Mouse (Mus musculus) forelimb bud, embryonic 11.5 days (tissue): ENCODE measurements at regions not wholly inside any gene's neighbourhood (a gene's known extent, or its start where the extent isn't known, plus 50 kb on each side); places are given as distances from the start of the nearest gene placed in this dataset.

Experiments used
- DNase-seq: peaks from one replicate; pipeline ENCODE4 v3.0.0-alpha.2; 2012; ENCODE audit warnings: low read depth, low spot score

DNA sequence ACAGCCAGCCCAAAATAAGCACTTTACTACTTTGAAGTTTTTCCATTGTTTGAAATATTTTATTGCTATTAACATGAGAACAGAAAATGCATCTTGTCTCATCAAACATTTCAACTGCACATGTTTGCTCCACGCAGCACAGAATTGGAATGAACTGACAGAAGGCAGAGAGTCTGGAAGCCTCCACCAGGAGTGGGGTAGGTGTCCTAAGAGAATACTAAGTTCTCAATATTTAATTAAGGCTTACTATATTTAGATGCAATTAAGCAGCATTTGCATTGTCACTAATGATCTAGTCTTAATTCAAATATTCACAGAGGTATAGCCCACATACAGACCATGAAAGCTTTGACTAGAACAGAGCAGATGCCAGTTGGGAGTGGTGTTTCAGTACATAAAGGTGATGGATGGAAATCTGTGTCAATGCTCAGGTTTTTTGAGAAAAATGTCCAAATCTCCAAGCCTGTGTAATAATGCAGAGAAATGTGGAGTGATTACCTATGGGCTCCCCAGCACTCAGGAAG is 491.2 kb downstream of the Tm4sf1 start:
- no peak for DNase-seq

DNA sequence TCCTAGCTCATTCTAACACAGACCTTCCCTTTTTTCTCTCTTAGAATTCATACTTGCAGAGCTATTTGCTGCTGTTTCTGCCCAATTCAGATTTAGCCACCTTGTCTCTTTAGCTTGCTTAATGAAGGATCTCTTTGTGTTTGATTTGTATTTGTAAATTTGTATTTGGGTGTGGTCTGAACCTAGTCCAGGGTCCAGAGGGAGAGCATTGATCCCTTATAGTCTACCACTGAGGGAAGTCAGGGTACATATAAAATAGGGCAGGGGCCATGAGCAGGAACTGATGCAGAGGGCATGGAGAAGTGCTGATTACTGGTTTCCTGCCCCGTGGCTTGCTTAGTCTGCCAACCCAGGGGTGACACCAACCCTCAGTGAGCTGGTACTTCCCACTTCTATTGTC is 508.7 kb downstream of the Tm4sf1 start:
- no peak for DNase-seq

DNA sequence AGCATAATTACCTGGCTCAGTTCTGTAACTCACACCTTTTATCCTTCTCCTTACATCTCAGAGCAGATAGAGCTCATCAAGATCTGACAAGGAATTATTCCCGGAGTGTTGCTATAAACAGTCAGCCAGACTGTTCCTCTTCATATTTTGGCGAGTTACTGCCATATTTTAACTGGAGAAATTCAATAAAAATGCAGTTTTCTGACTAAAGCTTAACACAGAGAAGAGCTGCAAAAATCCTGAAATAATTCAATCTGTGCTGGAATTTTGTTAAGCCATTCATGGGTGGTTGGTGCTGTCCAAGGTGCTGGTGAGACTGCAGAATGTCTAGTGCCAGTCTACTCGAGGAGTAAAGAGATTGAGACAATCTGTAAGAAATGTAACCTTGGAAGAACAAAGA is 512.6 kb downstream of the Tm4sf1 start:
- DNase-seq: peak; percentile 68

DNA sequence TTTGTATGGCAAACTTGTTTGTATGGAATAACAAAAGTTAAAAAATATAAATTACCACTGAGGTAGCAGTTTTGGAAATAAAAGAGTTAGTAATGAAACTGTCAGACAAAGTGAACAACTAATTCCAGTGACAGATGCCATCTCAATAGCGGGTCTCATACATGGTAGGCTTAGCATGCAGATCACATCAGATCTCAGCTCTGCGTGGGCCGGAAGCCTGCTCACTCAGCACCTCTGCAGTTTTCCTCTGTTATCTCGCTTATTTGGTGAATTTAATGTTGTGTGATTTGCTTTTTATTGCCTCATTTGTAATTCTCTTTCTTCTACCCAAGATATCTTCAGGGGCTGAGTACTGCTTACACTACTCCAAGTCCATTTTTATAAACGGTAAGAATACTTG is 527.9 kb downstream of the Tm4sf1 start:
- no peak for DNase-seq

DNA sequence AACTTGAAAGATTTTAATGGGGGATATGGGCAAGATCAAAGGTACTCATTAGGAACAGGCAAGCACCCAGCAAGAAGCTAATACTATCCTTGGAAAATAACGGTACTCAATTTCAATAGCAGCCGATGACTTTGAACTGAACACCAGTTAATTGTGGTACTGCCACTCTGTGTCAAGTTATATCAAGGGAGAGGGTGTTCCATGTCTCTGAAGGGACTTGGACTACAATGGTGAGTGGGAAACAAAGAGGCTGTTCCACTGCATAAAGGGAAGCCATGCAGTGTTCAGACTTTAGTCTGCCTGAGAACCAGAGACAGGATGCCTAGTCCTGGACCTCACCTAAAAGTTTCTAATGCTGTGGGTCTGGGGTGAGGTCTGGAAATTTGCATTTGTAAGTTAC is 531.6 kb downstream of the Tm4sf1 start:
- peak; percentile 6 for DNase-seq

DNA sequence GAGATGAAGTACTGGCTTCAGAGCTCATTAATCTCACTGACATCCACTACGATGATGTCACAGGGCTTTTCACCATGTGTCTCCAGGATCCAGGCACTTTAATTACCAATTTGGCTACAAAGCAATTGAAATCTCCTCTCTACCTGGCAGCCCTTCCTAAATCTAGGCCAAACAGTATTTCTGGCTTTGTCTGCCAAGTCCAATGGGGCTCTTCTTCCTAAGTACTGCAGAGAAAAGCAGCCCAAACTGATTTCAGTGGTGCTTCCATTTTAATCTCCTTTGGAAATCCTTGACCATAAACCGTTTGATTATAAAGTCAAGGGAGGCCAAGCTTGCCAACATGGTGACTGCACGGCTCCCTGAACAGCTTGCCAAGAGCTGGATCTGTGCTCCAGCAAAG is 534.7 kb downstream of the Tm4sf1 start:
- DNase-seq: no peak

DNA sequence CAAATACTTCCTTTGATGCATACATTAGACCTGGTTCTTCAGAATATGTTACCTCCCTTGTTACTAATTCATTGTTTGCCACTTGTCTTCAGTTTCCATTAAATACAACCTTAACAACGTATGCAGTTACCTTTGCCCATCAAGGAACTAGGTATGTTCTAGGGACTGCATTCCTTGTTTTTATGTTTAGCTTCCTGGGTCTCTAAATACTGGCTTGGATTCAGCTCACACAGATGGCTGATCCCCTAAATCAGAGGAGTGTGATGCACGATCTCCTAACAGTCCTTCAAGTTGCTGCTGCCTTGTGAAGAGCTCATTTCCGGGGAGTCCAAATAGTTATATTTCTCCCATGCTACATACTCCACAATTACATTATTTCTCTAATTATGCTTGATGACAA is 537.5 kb downstream of the Tm4sf1 start:
- no peak for DNase-seq

DNA sequence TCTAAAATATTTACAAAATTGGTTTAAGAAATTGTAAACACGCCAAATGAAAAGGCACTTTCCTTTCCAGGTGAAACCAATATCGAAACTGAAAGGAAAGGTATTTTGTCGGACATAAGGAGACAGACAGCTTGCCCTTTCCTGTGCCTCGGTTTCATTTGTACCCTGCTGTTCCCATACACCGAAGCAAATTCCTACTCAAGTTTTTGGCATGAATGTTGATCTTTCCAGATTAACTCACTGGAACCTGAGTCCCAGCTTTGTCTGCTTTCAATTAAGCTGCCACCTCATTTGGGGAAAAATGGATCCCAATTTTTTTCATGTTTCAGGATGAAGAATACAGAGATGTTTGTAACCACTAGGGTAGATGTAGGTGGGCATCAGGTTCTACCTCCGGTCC is 537.9 kb downstream of the Tm4sf1 start:
- no peak for DNase-seq

DNA sequence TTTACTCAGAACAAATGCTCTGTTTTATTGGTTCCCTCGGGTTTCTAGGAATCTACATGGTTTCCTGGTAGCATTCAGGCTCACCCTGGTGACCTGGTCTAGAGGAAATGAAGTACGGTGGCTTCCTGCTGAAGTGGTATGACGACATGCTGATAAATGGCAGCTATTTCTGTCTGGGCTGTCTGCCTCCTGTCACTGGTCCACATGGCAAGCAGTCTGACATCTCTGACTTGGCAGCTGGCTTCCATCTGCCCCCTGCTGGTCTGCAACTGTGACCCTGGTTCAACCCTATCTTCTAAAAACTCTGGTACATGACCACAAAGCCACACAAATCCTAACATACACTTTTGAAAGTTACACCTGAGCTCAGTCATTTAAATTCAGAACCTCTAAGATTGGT is 548.1 kb downstream of the Tm4sf1 start:
- peak; percentile 65 for DNase-seq

DNA sequence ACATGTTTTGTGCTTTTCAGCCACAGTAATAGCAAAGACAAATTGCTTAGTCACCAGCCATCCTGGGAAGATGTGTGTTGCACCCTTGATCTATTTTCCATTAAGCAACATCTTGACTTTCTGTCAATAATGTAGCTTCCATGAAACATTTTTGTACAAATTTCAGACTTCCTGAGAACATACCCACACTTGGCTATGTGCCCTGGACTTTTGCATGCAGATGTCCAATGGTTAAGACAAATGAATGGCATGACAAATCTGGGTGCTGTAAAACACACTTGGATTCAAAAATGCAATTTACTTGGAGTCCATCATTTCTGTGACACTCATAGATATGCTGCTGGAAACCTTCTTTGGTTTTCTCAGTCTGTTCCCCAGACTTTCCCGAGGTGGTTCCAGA is 549.9 kb downstream of the Tm4sf1 start:
- DNase-seq: no peak

DNA sequence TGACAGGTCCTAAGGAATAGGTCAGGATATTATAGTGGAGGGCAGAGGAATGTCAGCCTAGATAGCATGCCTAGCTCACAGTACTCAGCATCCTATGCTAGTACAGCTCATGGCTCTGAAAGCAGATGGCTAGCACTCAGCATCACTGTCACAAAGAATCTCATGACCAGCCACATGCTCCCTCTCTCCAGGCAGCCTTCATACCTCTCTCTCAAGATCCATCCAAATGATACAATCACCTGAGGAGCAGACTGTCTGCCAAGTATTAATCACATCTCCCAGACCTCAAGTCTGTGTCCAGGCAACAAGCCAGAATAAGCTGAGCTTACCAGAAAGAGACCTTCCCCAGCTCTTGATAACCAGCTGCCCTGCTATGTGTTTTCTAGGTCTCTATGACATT is 557.4 kb upstream of the Nbea start:
- DNase-seq: no peak

DNA sequence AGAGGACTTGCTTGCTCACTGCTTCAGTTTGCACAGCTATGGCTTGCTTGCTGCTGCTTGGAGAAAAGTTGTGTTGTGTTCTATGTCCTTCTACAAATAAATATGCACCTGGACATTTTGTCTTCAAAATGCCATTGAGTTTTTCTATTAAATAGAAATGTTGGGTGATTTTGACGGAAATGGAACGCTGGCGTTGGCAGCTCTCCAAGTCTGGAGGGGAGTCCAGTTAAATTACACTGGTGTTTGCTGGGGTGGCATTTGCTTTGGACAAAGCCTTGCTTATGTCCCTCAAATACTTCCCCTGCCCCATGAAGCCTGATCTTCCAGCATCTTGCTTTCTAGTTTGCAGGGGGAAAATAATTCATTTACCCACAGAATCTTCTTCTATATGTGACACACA is 556.0 kb upstream of the Nbea start:
- DNase-seq: no peak

DNA sequence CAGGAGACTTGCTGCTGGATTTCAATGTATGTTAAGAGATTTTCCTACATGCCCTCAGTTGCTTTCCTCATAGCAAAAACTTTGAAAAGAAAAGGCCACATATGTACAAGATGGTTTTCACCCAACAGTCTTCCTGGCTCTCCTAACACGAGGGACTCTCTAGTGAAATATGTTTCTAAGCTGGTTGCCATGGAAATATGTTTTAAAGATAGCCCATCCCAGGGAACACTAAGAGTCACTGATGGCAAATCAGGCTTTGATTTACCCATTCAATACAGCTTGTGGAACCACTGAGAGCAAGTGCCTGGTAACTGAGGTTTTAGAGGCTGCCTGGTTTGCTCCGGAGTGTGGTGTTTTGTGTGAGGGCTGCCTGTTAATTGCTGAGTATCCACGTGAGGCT is 547.3 kb upstream of the Nbea start:
- DNase-seq: no peak

DNA sequence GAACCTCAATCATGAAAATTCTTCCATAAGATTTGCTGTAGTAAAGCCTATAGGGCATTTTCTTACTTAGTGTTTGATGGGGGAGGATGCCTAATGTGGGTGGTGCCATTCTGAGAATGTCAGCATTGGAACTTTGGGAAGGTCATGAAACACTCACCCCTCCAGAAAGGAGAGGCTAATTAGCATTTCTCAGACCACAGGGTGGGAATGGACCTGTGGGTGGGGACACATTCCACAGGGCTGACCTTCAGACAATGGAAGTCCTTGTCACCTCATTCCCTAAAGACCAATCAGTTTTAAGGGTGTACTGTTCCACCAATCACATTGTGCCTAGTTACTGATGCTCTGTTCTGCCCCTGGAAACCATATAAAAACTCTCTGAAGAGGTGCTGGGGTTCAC is 541.5 kb upstream of the Nbea start:
- no peak for DNase-seq

DNA sequence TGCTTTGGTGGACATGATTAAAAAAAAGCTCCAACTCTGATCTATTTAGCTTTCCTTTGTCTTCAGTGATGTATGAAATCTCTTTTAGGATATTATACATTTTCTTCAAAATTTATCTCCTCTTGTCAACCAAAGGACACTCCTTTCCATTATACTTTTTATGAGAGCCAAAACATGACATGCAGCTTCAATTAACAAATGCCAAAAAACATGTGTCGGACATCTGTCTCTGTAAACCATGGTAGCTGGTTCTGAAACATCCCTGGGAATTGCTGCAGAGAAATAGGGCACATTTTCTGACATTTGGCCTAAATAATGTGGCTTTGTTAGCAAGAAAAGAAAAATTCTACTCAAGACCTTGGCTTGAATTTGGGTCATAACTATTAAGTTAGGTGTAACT is 524.8 kb upstream of the Nbea start:
- DNase-seq: peak; percentile 36

DNA sequence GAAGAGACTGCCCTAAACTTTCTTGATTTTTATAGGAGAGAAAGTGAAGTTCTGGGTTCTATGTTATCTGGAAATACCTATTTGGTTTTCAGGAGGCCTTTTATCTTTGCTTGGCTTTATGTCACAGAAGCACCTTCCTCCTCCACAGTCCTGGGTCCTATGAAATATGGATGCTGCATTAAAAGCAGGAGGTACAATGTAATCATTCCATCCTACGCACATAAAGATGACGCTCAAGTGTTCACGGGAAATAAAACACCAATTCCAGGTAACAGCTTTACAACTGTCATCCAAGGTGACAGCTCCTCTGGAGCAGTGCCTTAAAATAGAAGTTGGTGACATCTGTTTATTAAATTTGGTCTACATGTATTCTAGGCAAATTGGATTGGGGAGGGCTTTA is 523.8 kb upstream of the Nbea start:
- no peak for DNase-seq

DNA sequence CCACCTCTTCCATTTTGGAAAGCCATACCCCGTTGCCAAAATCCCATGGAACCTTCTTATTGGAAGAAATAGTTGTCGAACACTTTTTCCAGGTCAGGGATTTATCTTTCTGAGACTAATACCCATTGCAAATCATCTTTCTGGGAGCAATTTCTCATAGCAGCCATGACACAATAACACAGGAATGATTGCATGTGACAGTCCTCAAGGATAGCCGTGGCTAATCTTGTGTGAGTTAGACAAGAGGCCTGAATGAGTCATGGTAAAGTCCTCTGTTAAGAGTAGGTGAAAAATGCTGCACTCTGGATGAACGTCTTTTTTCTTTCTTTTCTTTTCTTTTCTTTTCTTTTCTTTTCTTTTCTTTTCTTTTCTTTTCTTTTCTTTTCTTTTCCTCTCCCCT is 522.5 kb upstream of the Nbea start:
- no peak for DNase-seq

DNA sequence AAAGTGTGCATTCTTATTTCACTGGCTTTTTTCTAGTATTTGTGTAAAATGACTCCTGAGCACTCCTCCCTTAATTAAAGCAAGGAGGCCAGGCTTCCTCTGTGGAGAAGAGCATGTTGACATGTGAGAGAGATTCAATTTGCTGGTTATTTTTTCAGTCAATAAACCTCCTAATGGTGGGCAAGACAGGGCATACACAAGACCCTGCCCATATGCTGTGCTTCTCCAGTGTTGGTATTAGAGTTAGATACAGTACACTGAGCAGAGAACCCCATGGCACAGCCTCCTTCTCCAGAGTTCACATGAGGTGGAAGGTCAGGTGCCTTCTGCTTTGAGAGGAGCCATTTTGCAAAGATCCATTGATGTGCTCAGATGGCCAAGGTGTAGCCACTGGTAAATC is 515.4 kb upstream of the Nbea start:
- no peak for DNase-seq

DNA sequence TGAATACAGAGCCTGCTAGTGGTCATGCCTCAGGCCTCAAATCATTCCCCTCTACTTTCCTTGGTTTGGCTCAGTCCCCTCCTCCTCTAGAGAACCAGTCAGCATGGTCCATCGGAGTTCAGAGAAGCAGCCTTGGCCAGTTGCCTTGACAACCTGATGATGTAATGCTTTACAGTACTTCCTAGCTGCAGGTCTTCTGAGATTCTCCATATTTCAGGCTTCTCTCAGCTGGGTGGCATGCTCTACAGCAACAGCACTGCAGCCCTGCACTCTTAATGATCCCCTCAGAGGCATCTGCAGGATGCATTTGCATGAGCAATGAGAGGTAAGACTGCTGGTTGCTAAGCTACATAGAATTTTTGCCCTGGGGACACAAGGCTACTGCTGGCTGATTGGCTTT is 514.7 kb upstream of the Nbea start:
- peak; percentile 62 for DNase-seq

DNA sequence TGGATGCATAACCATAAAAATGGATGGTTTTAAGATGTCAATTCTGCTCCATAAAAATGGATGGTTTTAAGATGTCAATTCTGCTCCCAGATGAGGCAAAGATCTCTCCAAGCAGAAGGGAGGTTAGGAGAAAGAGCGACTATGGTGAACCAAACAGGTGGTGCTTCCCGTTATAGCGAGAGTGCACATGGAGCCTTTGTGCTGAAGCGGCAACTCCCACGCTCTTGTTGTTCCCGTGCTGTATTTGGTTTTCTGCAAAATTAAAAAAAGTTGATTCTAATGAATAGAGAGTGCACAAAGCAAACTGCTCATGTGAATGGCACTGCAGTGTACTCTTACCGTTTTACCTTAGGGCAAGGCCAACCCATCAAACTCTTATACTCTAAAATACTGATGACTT is 497.5 kb upstream of the Nbea start:
- DNase-seq: no peak

DNA sequence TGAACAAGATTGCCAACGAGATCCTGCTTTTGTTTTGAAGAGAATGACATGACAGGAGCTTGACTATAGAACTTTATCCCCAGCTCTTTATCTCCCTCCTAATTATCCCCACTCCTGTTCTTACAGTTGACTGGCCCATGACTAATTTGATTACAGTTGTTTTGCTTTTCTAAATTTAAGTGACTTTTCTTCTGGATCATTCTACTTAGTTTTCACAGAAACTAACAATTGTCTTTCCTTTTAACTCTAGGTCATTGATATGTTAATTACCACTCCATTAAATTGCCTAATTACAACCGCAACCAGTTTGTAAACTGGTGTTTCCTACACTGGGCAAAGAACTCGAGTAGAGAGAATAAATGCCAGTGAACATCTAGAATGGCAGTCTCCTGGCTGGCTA is 485.3 kb upstream of the Nbea start:
- no peak for DNase-seq

DNA sequence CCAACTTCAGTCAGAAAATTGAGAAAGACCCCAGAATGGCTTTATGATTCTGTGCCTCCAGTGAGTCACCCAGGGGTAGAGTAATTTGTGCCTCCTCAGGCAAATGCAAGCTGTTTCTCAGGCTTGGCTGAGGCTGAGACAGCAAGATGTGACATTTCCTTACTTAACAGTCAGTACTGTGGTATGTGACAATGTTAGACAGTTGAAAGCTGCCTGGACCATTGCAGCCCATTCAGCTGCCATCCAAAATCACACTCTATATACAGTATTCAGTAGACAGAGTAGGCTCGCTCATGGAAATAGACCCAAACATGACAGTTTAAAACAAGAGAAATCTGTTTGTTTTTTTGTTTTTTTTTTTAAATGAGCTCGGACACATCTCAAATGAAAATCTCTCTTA is 477.1 kb upstream of the Nbea start:
- DNase-seq: no peak

DNA sequence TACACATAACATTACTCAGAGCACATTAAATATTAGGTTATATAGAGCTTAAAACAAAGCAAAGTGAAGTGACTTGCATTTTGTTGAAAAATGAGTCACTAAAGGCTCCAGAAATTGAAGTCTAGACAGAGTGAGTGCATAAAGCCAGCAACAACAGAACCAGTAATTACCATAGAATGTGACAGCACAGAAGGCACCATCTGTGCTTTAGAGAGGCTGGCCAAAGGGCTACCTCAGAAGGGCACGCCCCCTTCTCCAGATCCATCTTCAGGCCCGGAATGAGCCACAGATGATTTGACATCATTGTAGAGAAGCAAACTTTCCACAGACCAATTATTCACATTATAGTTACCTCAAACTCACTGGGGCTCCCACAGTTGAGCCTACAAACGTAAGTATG is 463.8 kb upstream of the Nbea start:
- no peak for DNase-seq
